Mouse (Mus musculus) liver, embryonic 12.5 days (tissue): ENCODE measurements around the gene Wdtc1. TPM values are rescaled to one million over a fixed set of nuclear protein-coding genes. Genes with fewer than 3 reads are reported as not detected.

Source experiments
- ATAC-seq: fragments of 200-750 bp; cut with Nextera tagmentation; 2 replicates; pipeline ENCODE4 v1.8.0; 2017; ENCODE audit warnings: moderate number of reproducible peaks, mild to moderate bottlenecking, moderate library complexity
- H3K27ac ChIP-seq: fragments of 300-500 bp; sonication (generic); 2 replicates; pipeline ENCODE4 v1.5.1; 2016; ENCODE audit warnings: mild to moderate bottlenecking
- H3K27me3 ChIP-seq: fragments of 300-500 bp; sonication (generic); replicated peaks from 2 replicates; pipeline ENCODE4 v1.6.1; 2016; ENCODE audit warnings: mild to moderate bottlenecking, moderate library complexity
- H3K36me3 ChIP-seq: fragments of 300-500 bp; sonication (generic); 2 replicates; pipeline ENCODE4 v1.6.1; 2016; ENCODE audit warnings: mild to moderate bottlenecking, moderate library complexity
- H3K4me1 ChIP-seq: fragments of 300-500 bp; sonication (generic); 2 replicates; pipeline ENCODE4 v1.6.1; 2016
- H3K4me2 ChIP-seq: fragments of 300-500 bp; sonication (generic); 2 replicates; pipeline ENCODE4 v1.6.1; 2016; ENCODE audit warnings: mild to moderate bottlenecking, moderate library complexity
- H3K4me3 ChIP-seq: fragments of 300-500 bp; sonication (generic); 2 replicates; pipeline ENCODE4 v1.5.1; 2016; ENCODE audit warnings: mild to moderate bottlenecking, moderate library complexity
- H3K9ac ChIP-seq: fragments of 300-500 bp; sonication (generic); 2 replicates; pipeline ENCODE4 v1.6.1; 2016; ENCODE audit warnings: mild to moderate bottlenecking, moderate library complexity
- H3K9me3 ChIP-seq: fragments of 300-500 bp; sonication (generic); replicated peaks from 2 replicates; pipeline ENCODE4 v1.6.1; 2016; ENCODE audit warnings: mild to moderate bottlenecking, moderate library complexity
- WGBS: fragments of 180-500 bp; shearing (Covaris S2); methylation state at CpG from one replicate; pipeline ENCODE4 v1.1.7; 2016; ENCODE audit not compliant: insufficient replicate concordance; 5-methylcytosine and 5-hydroxymethylcytosine counted together
- polyA plus RNA-seq: library from polyadenylated mRNA; unstranded; fragments of >200 nt; fragmentation: Nextera tagmentation; extraction: Ambion mirVana; gene quantifications from 2 replicates; pipeline ENCODE4 v1.2.1, GENCODE M21; 2016

The Wdtc1 gene
- polyA plus RNA-seq, 1 experiment from 2014 or later: 10.0 TPM

DNA sequence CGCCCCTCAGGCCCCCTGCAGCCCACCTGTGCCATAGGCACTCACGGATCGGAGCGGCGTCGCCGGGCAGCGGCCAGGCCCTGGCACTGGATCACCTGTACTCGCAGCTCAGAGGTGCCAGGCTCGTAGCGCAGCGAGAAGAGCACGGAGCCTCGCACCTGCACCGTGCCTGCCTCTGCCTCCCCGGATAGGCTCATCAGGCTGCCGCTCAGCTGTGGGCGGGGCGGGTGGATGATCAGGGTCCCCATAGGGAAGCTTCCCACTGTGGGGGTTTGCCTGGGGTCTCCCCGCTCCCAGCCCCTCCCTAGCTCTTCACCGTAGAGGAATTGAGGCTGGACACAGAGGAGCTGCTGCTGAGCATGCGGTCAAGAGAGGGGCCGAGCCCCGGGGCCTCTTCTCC lies 96.5 kb downstream of the Wdtc1 start:
- Histone ChIP-seq H3K4me3 (no peak overlapping the region), H3K27ac (no peak overlapping the region), H3K4me1 (peaks cover 4% of the 10 kb centered on the region; the same call in 1 of the 2 replicates), H3K4me2 (peak overlapping the region; percentile 15; the same call in 1 of the 2 replicates), H3K27me3 (peaks cover 70% of the 10 kb centered on the region), H3K9ac (no peak overlapping the region), H3K36me3 (no peaks in the 10 kb centered on the region), H3K9me3 (no peaks in the 10 kb centered on the region)
- 22% methylated on average over 24 of the region's 24 CpGs for WGBS
- ATAC-seq: peak; percentile 11; the same call in 1 of the 2 replicates

DNA sequence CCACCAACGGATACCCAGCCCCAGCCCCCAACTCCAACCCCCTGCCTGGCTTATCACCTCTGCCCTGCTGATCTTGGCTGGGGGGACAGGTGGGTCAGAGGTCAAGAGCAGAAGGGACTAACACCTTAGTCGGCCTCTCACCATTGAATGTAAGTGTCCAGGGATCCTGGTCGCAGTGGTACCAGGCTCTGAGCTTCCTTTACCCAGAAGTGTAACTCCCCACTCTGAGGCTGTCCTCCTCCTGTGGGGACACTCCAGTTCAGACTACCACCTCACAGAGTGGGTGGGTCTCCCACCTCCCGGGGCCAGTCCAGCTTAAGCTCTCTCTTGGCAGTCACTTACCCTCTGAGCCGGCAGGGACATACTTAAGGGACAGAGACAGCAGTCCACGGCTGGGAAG lies 97.9 kb downstream of the Wdtc1 start:
- Histone ChIP-seq H3K4me3 (no peak overlapping the region), H3K9ac (no peak overlapping the region), H3K4me2 (no peak overlapping the region), H3K36me3 (no peaks in the 10 kb centered on the region), H3K4me1 (peaks cover 14% of the 10 kb centered on the region), H3K9me3 (no peaks in the 10 kb centered on the region), H3K27me3 (peaks cover 85% of the 10 kb centered on the region), H3K27ac (no peak overlapping the region)
- no peak for ATAC-seq
- WGBS: 57% methylated on average over 6 of the region's 6 CpGs

DNA sequence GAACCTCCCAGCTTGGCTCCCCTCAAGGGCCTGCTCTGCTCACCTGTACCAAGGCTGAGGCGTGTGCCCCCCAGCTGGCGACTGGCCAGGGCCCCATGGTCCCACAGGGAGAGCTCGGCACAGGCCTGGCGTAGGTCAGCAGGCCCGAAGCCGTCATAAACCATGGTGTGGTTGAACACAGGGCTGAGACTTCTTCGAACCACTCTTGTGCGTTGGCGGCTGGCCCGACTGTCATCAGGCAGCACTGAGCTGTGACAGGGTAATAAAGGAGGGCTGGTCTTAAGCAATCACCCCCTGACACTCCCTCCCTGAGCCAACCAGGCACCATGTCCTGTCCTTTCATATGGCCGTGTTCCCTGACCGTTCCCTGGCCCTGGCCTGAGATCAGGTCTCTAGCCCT lies 99.9 kb downstream of the Wdtc1 start:
- Histone ChIP-seq H3K4me2 (no peak overlapping the region), H3K27me3 (peaks cover 85% of the 10 kb centered on the region), H3K27ac (no peak overlapping the region), H3K4me1 (peaks cover 28% of the 10 kb centered on the region), H3K36me3 (no peaks in the 10 kb centered on the region), H3K4me3 (no peak overlapping the region), H3K9ac (no peak overlapping the region), H3K9me3 (no peaks in the 10 kb centered on the region)
- WGBS: 81% methylated on average over 12 of the region's 12 CpGs
- no peak for ATAC-seq

DNA sequence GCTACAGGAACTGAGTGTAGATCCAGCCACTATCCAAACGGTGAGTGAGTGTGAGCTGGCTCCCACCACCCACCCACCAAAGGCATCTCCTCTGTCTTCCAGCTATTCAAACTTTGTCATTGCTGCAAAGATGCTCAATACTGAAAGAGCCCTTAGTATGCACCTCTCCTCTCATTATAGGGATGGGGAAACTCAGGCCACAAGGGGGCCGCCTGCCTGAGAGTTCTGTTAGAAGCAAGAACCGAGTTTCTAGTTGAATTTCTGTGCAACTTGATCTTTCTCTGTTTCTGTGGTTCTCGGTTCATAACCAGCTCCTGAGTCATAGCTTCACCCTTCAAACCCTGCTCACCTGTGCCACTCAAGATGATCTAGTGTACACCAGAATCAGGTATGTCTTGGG lies 101.2 kb downstream of the Wdtc1 start:
- no peaks in the 10 kb centered on the region for H3K36me3 ChIP-seq
- H3K9me3 ChIP-seq: no peaks in the 10 kb centered on the region
- ATAC-seq: no peak
- H3K4me3 ChIP-seq: no peak overlapping the region
- 60% methylated on average over 4 of the region's 4 CpGs for WGBS
- H3K9ac ChIP-seq: no peak overlapping the region
- H3K4me2 ChIP-seq: no peak overlapping the region
- H3K4me1 ChIP-seq: peaks cover 41% of the 10 kb centered on the region
- H3K27me3 ChIP-seq: peaks cover 80% of the 10 kb centered on the region
- H3K27ac ChIP-seq: no peak overlapping the region

DNA sequence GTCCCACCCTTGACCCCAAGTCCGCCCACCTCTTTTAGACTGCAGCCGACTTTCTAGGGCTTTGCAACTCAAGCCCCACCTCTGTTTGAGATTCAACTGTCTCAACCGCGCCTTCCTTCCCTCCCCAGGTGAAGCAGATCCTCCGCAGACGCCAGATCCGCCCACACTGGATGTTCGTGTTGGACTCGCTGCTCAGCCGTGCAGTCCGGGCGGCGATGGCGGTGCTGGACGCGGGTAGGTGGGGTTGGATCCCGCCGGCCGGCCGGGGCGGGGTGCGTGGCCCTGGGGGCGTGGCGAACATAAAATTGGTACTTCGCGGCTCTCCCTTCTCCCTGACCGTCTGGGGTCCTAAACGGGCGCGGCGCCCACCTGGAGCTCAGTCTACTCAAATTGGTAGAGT lies 102.1 kb downstream of the Wdtc1 start:
- H3K4me2 ChIP-seq: peak overlapping the region; percentile 53
- WGBS: 31% methylated on average over 31 of the region's 31 CpGs
- H3K27ac ChIP-seq: no peak overlapping the region
- H3K36me3 ChIP-seq: no peaks in the 10 kb centered on the region
- H3K9ac ChIP-seq: no peak overlapping the region
- no peaks in the 10 kb centered on the region for H3K9me3 ChIP-seq
- peaks cover 46% of the 10 kb centered on the region for H3K4me1 ChIP-seq
- H3K4me3 ChIP-seq: peak overlapping the region; percentile 29
- no peak for ATAC-seq
- peaks cover 80% of the 10 kb centered on the region for H3K27me3 ChIP-seq

DNA sequence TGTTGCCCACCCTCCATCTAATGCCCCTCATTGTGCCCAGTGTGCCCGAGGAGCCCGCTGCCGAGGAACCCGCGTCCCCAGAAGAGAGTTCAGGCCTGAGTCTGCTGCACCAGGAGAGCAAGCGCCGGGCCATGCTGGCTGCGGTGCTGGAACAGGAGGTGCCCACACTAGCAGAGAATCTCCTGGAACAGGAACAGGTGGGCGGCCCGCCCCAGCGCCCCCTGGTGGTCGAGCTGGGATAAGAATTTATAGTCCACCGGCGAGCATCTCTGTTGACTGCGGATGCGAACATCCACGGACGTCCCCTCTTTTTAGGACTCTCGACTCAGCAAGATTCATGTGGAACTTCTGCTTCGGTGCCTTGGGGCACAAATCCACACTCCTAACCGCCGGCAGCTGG lies 102.7 kb downstream of the Wdtc1 start:
- peak overlapping the region; percentile 53 for H3K4me2 ChIP-seq
- no peak for ATAC-seq
- H3K36me3 ChIP-seq: no peaks in the 10 kb centered on the region
- H3K9me3 ChIP-seq: no peaks in the 10 kb centered on the region
- H3K4me1 ChIP-seq: peaks cover 53% of the 10 kb centered on the region
- 8% methylated on average over 22 of the region's 22 CpGs for WGBS
- no peak overlapping the region for H3K9ac ChIP-seq
- peaks cover 80% of the 10 kb centered on the region for H3K27me3 ChIP-seq
- peak overlapping the region; percentile 29 for H3K4me3 ChIP-seq
- no peak overlapping the region for H3K27ac ChIP-seq

DNA sequence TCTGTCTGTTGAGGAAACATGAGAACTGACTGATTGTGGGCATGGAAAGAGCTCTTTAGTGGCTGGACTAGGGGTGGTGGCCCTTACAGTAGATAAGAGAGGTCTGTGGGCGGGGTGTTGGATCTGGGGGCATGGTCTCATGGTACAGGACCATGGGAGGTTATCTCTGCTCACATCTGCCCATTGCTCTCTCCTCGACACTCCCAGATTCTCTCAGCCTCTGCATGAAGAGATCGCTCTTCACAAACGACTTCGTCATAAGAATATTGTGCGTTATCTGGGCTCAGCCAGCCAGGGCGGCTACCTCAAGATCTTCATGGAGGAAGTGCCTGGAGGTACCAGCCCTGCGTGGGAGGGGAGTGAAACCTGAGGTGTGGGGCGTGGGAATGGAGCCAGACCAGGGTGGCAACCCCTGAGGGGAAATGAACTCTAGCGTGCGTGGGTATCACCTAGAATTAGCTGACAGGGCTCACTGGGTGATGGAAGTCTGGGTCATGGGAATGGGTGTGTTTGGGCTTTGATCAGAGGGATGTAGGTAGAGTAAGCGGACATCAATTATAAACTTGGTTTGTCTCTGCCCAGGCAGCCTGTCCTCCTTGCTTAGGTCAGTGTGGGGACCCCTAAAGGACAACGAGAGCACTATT lies 105.4 kb downstream of the Wdtc1 start:
- peak overlapping the region; percentile 78 for H3K27ac ChIP-seq
- H3K9ac ChIP-seq: peak overlapping the region; percentile 31
- peaks cover 83% of the 10 kb centered on the region for H3K27me3 ChIP-seq
- ATAC-seq: peak; percentile 91
- WGBS: 24% methylated on average over 13 of the region's 13 CpGs
- H3K4me1 ChIP-seq: peaks cover 79% of the 10 kb centered on the region
- peak overlapping the region; percentile 58 for H3K4me2 ChIP-seq
- H3K9me3 ChIP-seq: no peaks in the 10 kb centered on the region
- H3K4me3 ChIP-seq: peak overlapping the region; percentile 7; the same call in 1 of the 2 replicates
- H3K36me3 ChIP-seq: no peaks in the 10 kb centered on the region

DNA sequence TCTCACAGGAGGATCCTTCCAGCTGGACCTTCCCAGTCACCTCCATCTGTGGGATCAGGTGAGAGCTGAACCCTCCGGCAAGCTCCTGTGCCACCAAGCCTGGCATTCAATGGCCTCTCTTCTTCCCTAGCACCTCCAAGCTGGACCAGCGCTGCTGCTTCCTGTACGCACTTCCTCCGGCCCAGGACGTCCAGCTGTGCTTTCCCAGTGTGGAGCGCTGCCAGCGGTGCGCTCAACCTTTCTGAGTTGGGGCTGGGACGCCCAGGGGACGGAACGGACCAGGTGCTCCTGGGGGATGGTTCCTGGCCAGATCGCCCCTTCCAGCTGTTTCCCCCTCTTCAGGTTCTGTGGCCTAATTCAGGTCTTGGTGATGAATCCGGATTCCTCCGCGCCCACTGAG lies 106.2 kb downstream of the Wdtc1 start:
- Histone ChIP-seq H3K9ac (peak overlapping the region; percentile 31), H3K9me3 (no peaks in the 10 kb centered on the region), H3K4me1 (peaks cover 88% of the 10 kb centered on the region), H3K27ac (peak overlapping the region; percentile 78), H3K36me3 (no peaks in the 10 kb centered on the region), H3K4me2 (peak overlapping the region; percentile 58), H3K27me3 (peaks cover 83% of the 10 kb centered on the region), H3K4me3 (0 out of 2 replicates have a peak overlapping the region, but pooled peaks have one; percentile 7)
- 55% methylated on average over 15 of the region's 15 CpGs for WGBS
- no peak for ATAC-seq

DNA sequence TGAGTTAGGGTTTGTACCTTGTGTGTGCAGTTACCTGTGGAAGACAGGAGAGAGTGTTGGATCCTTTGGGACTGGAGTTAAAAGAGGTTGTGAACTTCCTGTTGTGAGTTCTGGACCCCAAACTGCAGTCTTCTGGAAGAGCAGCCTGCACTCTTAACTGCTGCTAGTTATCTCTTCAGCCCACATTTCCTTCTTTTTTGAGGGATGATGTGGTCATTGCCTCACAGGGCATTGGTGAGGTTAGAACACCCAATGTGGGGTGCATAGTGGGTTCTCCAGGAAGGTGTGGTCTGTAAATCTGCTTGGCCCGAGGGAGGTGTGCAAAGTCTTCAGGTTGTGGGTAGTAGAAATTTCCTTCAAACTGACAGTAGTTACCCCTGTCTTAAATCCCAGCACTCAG lies 109.0 kb downstream of the Wdtc1 start:
- Histone ChIP-seq H3K36me3 (no peaks in the 10 kb centered on the region), H3K27me3 (peaks cover 57% of the 10 kb centered on the region), H3K4me2 (no peak overlapping the region), H3K4me1 (peaks cover 87% of the 10 kb centered on the region), H3K9ac (0 out of 2 replicates have a peak overlapping the region, but pooled peaks have one; percentile 14), H3K4me3 (no peak overlapping the region), H3K27ac (no peak overlapping the region; the same call in 1 of the 2 replicates), H3K9me3 (no peaks in the 10 kb centered on the region)
- WGBS: 16% methylated on average over 1 of the region's 1 CpGs
- no peak for ATAC-seq

DNA sequence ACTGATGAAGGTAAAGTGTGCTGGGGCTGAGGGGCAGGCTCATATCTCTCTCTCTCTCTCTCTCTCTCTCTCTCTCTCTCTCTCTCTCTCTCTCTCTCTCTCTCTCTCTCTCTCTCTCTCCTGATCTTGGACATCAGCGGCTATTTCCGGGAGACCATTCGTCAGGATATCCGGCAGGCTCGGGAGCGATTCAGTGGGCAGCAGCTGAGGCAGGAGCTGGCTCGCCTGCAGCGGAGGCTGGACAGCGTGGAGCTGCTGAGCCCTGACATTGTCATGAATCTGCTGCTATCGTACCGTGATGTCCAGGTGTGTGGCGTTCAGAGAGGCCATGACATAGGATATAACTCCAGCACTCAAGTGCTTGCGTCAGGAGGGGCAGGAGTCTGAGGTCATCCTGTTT lies 109.7 kb downstream of the Wdtc1 start:
- Histone ChIP-seq H3K9ac (no peak overlapping the region), H3K4me1 (peaks cover 89% of the 10 kb centered on the region), H3K36me3 (no peaks in the 10 kb centered on the region), H3K27ac (0 out of 2 replicates have a peak overlapping the region, but pooled peaks have one; percentile 13), H3K4me3 (no peak overlapping the region), H3K27me3 (peaks cover 52% of the 10 kb centered on the region), H3K9me3 (no peaks in the 10 kb centered on the region), H3K4me2 (peak overlapping the region; percentile 18; the same call in 1 of the 2 replicates)
- no peak for ATAC-seq
- WGBS: 53% methylated on average over 13 of the region's 13 CpGs

DNA sequence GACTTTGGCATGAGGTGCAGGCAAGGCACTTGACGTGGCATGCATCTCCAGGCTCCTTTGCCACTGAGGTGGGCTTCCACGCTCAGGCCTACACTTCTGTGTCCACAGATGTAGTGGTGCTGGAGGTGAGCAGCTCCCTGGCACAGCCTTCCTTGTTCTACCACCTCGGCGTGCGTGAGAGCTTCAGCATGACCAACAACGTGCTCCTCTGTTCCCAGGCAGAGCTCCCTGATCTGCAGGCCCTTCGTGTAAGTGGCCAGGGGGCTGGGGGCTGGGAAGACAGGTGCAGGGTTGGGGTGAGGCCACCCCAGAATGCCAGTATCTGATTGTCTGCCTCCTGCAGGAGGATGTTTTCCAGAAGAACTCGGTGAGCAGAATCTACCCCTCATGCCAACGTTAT lies 110.6 kb downstream of the Wdtc1 start:
- Histone ChIP-seq H3K27me3 (peaks cover 47% of the 10 kb centered on the region), H3K9me3 (no peaks in the 10 kb centered on the region), H3K4me3 (no peak overlapping the region), H3K4me2 (no peak overlapping the region), H3K27ac (peak overlapping the region; percentile 89; the same call in 1 of the 2 replicates), H3K36me3 (no peaks in the 10 kb centered on the region), H3K4me1 (peaks cover 89% of the 10 kb centered on the region), H3K9ac (no peak overlapping the region)
- 75% methylated on average over 9 of the region's 9 CpGs for WGBS
- no peak for ATAC-seq
